In genomic region chr2:129815076-129815475, GRCm38 (mm10) we compare ENCODE assay signal across 15 mouse cellular contexts.
"Had no signal": no experiment of that assay in that cellular context is flagged by ENCODE, and none has a peak within 500 bp of the region (broad histone marks: within the 10 kb centered on the region; RNA-seq: fewer than 3 reads in every experiment).

No protein-coding gene starts in this region.

- DNase-seq: liver, postnatal 0 days; lung, adult 2 months; lung, postnatal 14 days; lung, postnatal 36 days; retina, postnatal 1 day; right cerebral cortex, adult 18-20 months; right cerebral cortex, postnatal 25 days; right cerebral cortex, postnatal 4 days; spleen, adult 18-20 months; thymus, adult 18-20 months; thymus, postnatal 14 days; thymus, postnatal 36 days had no signal

- ATAC-seq: liver, postnatal 0 days; lung, postnatal 0 days; midbrain, embryonic 13.5 days; midbrain, embryonic 15.5 days had no signal
